Mouse (Mus musculus) stomach, embryonic 14.5 days (tissue): Measurements from ENCODE around the gene Serpinb9e. TPM values are rescaled to one million over a fixed set of nuclear protein-coding genes. Genes with fewer than 3 reads are reported as not detected.
"Not testable (repeated sequence)": the region's sequence is repeated elsewhere in the genome, so short reads cannot be mapped to it uniquely, and the experiment has no call there.

Experiments used
- ATAC-seq: fragments of 200-750 bp; cut with Nextera tagmentation; 2 replicates; pipeline ENCODE4 v1.8.0; 2017; ENCODE audit warnings: low read depth, moderate TSS enrichment; ENCODE audit not compliant: insufficient number of reproducible peaks, insufficient read depth, low FRiP score
- H3K27ac ChIP-seq: fragments of 300-500 bp; sonication (generic); 2 replicates; pipeline ENCODE4 v1.5.1; 2014; ENCODE audit warnings: mild to moderate bottlenecking, low read length, moderate library complexity, mixed read lengths
- H3K27me3 ChIP-seq: fragments of 300-500 bp; sonication (generic); 2 replicates; pipeline ENCODE4 v1.6.1; 2014; ENCODE audit warnings: low read length, control low read depth, mixed read lengths; ENCODE audit not compliant: control insufficient read depth, insufficient read depth
- H3K36me3 ChIP-seq: fragments of 300-500 bp; sonication (generic); 2 replicates; pipeline ENCODE4 v1.6.1; 2014; ENCODE audit warnings: mild to moderate bottlenecking, control low read depth, low read length, moderate library complexity, mixed read lengths; ENCODE audit not compliant: control insufficient read depth, insufficient read depth
- H3K4me1 ChIP-seq: fragments of 300-500 bp; sonication (generic); 2 replicates; pipeline ENCODE4 v1.6.1; 2014; ENCODE audit warnings: low read length, control low read depth, mixed read lengths; ENCODE audit not compliant: control insufficient read depth, insufficient read depth
- H3K4me2 ChIP-seq: fragments of 300-500 bp; sonication (generic); replicated peaks from 2 replicates; pipeline ENCODE4 v1.6.1; 2014; ENCODE audit warnings: low read depth, low read length, control low read depth
- H3K4me3 ChIP-seq: fragments of 300-500 bp; sonication (generic); 2 replicates; pipeline ENCODE4 v1.5.1; 2014; ENCODE audit warnings: low read depth, low read length, control low read depth
- H3K9ac ChIP-seq: fragments of 300-500 bp; sonication (generic); replicated peaks from 2 replicates; pipeline ENCODE4 v1.6.1; 2014; ENCODE audit warnings: low read depth, mild to moderate bottlenecking, control low read depth, low read length, moderate library complexity, mixed read lengths
- H3K9me3 ChIP-seq: fragments of 300-500 bp; sonication (generic); 2 replicates; pipeline ENCODE4 v1.6.1; 2016; ENCODE audit warnings: low read depth, low read length, control low read depth; ENCODE audit not compliant: control insufficient read depth
- WGBS: fragments of 180-500 bp; shearing (Covaris S2); extraction: QIAGEN DNeasy Blood & Tissue Kit; methylation state at CpG from one replicate; pipeline ENCODE4 v1.1.7; 2014; 5-methylcytosine and 5-hydroxymethylcytosine counted together
- polyA plus RNA-seq: library from polyadenylated mRNA; unstranded; fragments of >200 nt; fragmentation: Nextera tagmentation; extraction: Ambion mirVana; gene quantifications from 2 replicates; pipeline ENCODE4 v1.2.1, GENCODE M21; 2014

Serpinb9e gene
- not detected in 2 replicates for polyA plus RNA-seq

GRCm38 (mm10) chr13:33249312-33249711 lies at the start of gene Serpinb9e:
Gene Serpinb9e (plus strand): TSS chr13:33249612.
- H3K4me3 ChIP-seq, H3K9me3 ChIP-seq, H3K27ac ChIP-seq, H3K4me1 ChIP-seq, H3K27me3 ChIP-seq, H3K36me3 ChIP-seq, ATAC-seq, H3K9ac ChIP-seq, H3K4me2 ChIP-seq: not testable (repeated sequence)
- 90% methylated on average over 2 of the region's 2 CpGs for WGBS

DNA sequence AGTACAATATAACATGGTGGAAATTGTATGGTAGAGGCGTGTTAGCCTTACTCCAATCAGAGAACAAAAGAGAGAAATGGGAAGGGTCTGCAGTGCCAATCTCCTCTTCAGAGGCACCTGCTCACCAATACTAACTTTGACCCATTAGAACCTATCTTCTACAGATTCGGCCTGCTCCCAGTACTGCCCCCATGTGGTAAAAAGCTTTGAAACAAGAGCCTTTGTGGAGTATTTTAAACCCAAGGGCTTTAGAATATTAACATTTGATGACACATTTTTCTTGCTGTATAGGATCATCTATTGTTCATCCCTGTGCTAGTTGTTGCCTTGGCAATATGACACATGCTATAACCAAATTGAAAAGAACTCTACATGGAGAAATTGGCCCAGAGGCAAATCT lies 49.7 kb upstream of the Serpinb9e start:
- Histone ChIP-seq H3K4me1 (no peaks in the 10 kb centered on the region), H3K36me3 (no peaks in the 10 kb centered on the region), H3K27ac (no peak overlapping the region), H3K4me3 (no peak overlapping the region), H3K4me2 (no peak overlapping the region), H3K9me3 (no peaks in the 10 kb centered on the region), H3K27me3 (no peaks in the 10 kb centered on the region), H3K9ac (no peak overlapping the region)
- no peak for ATAC-seq
- WGBS: 62% methylated on average over 2 of the region's 2 CpGs

DNA sequence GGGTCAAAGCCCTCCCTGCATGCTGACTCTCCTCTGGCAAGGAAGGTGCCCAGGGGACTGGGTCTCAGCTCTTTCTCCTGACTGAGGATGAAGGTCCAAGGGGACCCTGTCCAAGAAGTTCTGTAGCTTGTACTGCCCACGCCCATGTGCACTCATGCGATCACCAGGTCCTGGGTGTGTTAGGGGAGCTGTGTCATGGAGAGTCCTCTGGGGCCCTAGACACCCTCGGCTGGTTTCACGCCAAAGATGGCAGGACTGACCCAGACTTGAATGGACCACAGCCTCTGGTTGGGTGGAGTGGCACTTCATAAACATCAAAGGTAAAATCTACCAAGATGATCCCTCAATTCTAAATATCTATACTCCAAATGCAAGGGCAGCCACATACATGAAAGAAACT lies 59.2 kb downstream of the Serpinb9e start:
- not testable (repeated sequence) for ATAC-seq, H3K27ac ChIP-seq, H3K4me3 ChIP-seq, H3K36me3 ChIP-seq, H3K4me1 ChIP-seq, H3K4me2 ChIP-seq, H3K27me3 ChIP-seq, H3K9ac ChIP-seq, H3K9me3 ChIP-seq
- 79% methylated on average over 4 of the region's 4 CpGs for WGBS

Other genes starting within 250 kb of the Serpinb9e start
- gene Serpinb9, start 246.4 kb upstream of the Serpinb9e start, polyA plus RNA-seq: 9.5 and 9.7 TPM in 2 replicates
- not detected in 2 replicates for gene Serpinb9b, start 222.2 kb upstream of the Serpinb9e start, polyA plus RNA-seq
- 0.69 and 1.1 TPM in 2 replicates for gene Serpinb1b, start 171.0 kb upstream of the Serpinb9e start, polyA plus RNA-seq
- gene Serpinb9c, start 89.9 kb upstream of the Serpinb9e start, polyA plus RNA-seq: not detected in 2 replicates
- not detected in 2 replicates for gene Serpinb9d, start 56.7 kb upstream of the Serpinb9e start, polyA plus RNA-seq
- not detected in 2 replicates for gene Serpinb9f, start 74.5 kb downstream of the Serpinb9e start, polyA plus RNA-seq
- gene Gm11397, start 146.1 kb downstream of the Serpinb9e start, polyA plus RNA-seq: not detected in 2 replicates
- not detected in 2 replicates for gene Serpinb9g, start 235.2 kb downstream of the Serpinb9e start, polyA plus RNA-seq